Mouse (Mus musculus) liver, embryonic 14.5 days (tissue): ENCODE measurements around the gene Vnn3. TPM values are rescaled to one million over a fixed set of nuclear protein-coding genes. Genes with fewer than 3 reads are reported as not detected.
A peak's percentile ranks its signal among the peaks of the same experiment; 100 is the strongest.

ENCODE experiments used
- ATAC-seq: fragments of 200-750 bp; cut with Nextera tagmentation; 2 replicates; pipeline ENCODE4 v1.8.0; 2017; ENCODE audit warnings: moderate number of reproducible peaks, mild to moderate bottlenecking, moderate library complexity; ENCODE audit not compliant: insufficient read depth
- DNase-seq, 3 experiments: peaks; one replicate each; pipeline ENCODE4 v3.0.0-alpha.2; 2012 to 2013; ENCODE audit warnings: low read depth in 3 of 3, low spot score in 3 of 3
- H3K27ac ChIP-seq: fragments of 300-500 bp; sonication (generic); 2 replicates; pipeline ENCODE4 v1.5.1; 2014; ENCODE audit warnings: moderate library complexity, mild to moderate bottlenecking, control low read depth, inconsistent platforms
- H3K27me3 ChIP-seq: fragments of 300-500 bp; sonication (generic); 2 replicates; pipeline ENCODE4 v1.6.1; 2014; ENCODE audit warnings: mild to moderate bottlenecking, low read length, moderate library complexity; ENCODE audit not compliant: control insufficient read depth, insufficient read depth
- H3K36me3 ChIP-seq: fragments of 300-500 bp; sonication (generic); replicated peaks from 2 replicates; pipeline ENCODE4 v1.6.1; 2014; ENCODE audit warnings: low read depth; ENCODE audit not compliant: control insufficient read depth, insufficient read depth
- H3K4me1 ChIP-seq, 2 experiments: fragments of 200-500 bp in 1 of 2; fragments of 300-500 bp in 1 of 2; sonication (generic) in 1 of 2; replicated peaks; 2 replicates each; pipeline ENCODE4 v1.6.1; 2012 to 2014; ENCODE audit warnings: antibody characterized with exemption in 1 of 2, inconsistent platforms in 1 of 2, low read length in 1 of 2; ENCODE audit not compliant: control insufficient read depth in 2 of 2, insufficient read depth in 2 of 2
- H3K4me2 ChIP-seq: fragments of 300-500 bp; sonication (generic); 2 replicates; pipeline ENCODE4 v1.6.1; 2014; ENCODE audit warnings: low read depth, mild to moderate bottlenecking, control low read depth, moderate library complexity
- H3K4me3 ChIP-seq, 2 experiments: fragments of 200-500 bp in 1 of 2; fragments of 300-500 bp in 1 of 2; sonication (generic) in 1 of 2; 2 replicates each; pipeline ENCODE4 v1.5.1; 2012 to 2014; ENCODE audit warnings: low read depth in 2 of 2, low read length in 2 of 2, mild to moderate bottlenecking in 2 of 2, control low read depth in 1 of 2, inconsistent platforms in 1 of 2, moderate library complexity in 1 of 2; ENCODE audit not compliant: insufficient read depth in 1 of 2
- H3K9ac ChIP-seq: fragments of 300-500 bp; sonication (generic); replicated peaks from 2 replicates; pipeline ENCODE4 v1.6.1; 2014; ENCODE audit warnings: mild to moderate bottlenecking, control low read depth, moderate library complexity
- H3K9me3 ChIP-seq: fragments of 300-500 bp; sonication (generic); 2 replicates; pipeline ENCODE4 v1.6.1; 2016; ENCODE audit warnings: low read length, mixed read lengths; ENCODE audit not compliant: control insufficient read depth
- CTCF ChIP-seq: IDR thresholded peaks from 2 replicates; pipeline ENCODE4 v1.5.1; 2016; ENCODE audit warnings: antibody characterized with exemption, low read depth, control low read depth
- EP300 ChIP-seq: IDR thresholded peaks from 2 replicates; pipeline ENCODE4 v1.6.1; 2016; ENCODE audit warnings: antibody characterized with exemption, low read depth
- WGBS: fragments of 180-500 bp; shearing (Covaris S2); extraction: QIAGEN DNeasy Blood & Tissue Kit; methylation state at CpG from one replicate; pipeline ENCODE4 v1.1.7; 2014; ENCODE audit not compliant: insufficient replicate concordance; 5-methylcytosine and 5-hydroxymethylcytosine counted together
- polyA plus RNA-seq, 2 experiments: library from polyadenylated mRNA; depleted of rRNA in 1 of 2; stranded (reverse) in 1 of 2; unstranded in 1 of 2; fragments of >200 nt; fragmentation: Nextera tagmentation in 1 of 2; extraction: Ambion mirVana in 1 of 2; gene quantifications; 2 replicates each; pipeline versions ENCODE4 v1.2.1 to v1.2.3; 2012 to 2014

The Vnn3 gene
- polyA plus RNA-seq, 2 experiments: 0.59 to 1.1 TPM

- H3K4me1 ChIP-seq: no peaks in the 10 kb centered on the region
- no peak overlapping the region for H3K27ac ChIP-seq
- no peaks in the 10 kb centered on the region for H3K27me3 ChIP-seq
- H3K9me3 ChIP-seq: no peaks in the 10 kb centered on the region
- no peak for ATAC-seq
- DNase-seq: no peak
- no peak overlapping the region for H3K9ac ChIP-seq
- no peak overlapping the region for H3K4me2 ChIP-seq
- WGBS: 46% methylated on average over 2 of the region's 2 CpGs
- H3K4me3 ChIP-seq: no peak overlapping the region
- TF ChIP-seq CTCF (no peak), EP300 (no peak)
- H3K36me3 ChIP-seq: no peaks in the 10 kb centered on the region
Observed at GRCm38 (mm10) chr10:23852096-23852495, 834 bp downstream of the Vnn3 start.

- H3K27ac ChIP-seq: no peak overlapping the region
- WGBS: 48% methylated on average over 9 of the region's 9 CpGs
- no peaks in the 10 kb centered on the region for H3K9me3 ChIP-seq
- ATAC-seq (no peak), DNase-seq (no peak)
- H3K27me3 ChIP-seq: no peaks in the 10 kb centered on the region
- H3K4me2 ChIP-seq: no peak overlapping the region
- H3K4me3 ChIP-seq: no peak overlapping the region
- no peak overlapping the region for H3K9ac ChIP-seq
- TF ChIP-seq CTCF (no peak), EP300 (no peak)
- no peaks in the 10 kb centered on the region for H3K4me1 ChIP-seq
- H3K36me3 ChIP-seq: no peaks in the 10 kb centered on the region
Observed at GRCm38 (mm10) chr10:23864362-23865312, 13.4 kb downstream of the Vnn3 start.

DNA sequence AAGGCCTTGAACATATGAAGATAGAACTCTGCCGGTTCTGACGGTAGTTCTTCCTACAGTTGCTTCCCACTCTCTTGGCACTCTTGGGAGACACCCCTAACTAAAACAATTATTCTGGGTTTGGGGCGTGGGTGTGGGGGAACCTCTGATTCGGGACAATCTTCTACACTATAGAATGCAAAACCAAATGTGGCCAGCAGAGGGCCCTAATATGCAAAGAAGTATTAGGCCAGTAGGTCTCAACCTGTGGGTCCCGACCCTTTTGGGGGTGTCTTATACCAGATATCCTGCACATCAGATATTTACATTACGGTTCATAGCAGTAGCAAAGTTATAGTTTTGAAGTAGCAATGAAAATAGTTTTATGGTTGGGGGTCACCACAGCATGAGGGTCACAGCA, 29.4 kb downstream of the Vnn3 start:
- Histone ChIP-seq H3K27me3 (no peaks in the 10 kb centered on the region), H3K27ac (no peak overlapping the region), H3K9me3 (no peaks in the 10 kb centered on the region), H3K36me3 (no peaks in the 10 kb centered on the region), H3K4me1 (no peaks in the 10 kb centered on the region), H3K4me2 (no peak overlapping the region), H3K4me3 (no peak overlapping the region), H3K9ac (no peak overlapping the region)
- TF ChIP-seq CTCF: peak; percentile 39
- no peak for TF ChIP-seq EP300
- ATAC-seq (no peak), DNase-seq (no peak)
- 64% methylated on average over 6 of the region's 6 CpGs for WGBS

DNA sequence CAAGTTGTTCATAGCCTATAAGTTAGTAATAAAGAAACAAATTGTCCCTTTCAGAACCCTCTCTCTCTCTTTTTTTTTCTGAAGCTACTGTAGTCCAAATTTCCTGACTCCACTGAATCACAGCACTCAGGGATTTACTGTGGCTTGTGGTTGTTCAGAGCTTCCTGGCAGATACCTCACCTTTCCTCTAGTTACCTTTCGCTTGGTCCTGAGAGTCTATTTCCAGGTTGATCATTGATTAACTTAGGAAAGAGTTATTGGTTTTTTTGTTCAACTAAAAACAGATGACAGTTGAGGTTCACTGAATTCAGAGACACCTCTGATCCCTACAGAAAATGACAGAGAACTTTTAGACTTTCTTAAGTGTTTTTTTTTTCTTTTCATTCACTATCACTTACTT, 33.6 kb downstream of the Vnn3 start:
- DNase-seq (no peak), ATAC-seq (no peak)
- Histone ChIP-seq H3K27me3 (no peaks in the 10 kb centered on the region), H3K9me3 (no peaks in the 10 kb centered on the region), H3K9ac (no peak overlapping the region), H3K4me1 (no peaks in the 10 kb centered on the region), H3K27ac (no peak overlapping the region), H3K4me2 (no peak overlapping the region), H3K36me3 (no peaks in the 10 kb centered on the region), H3K4me3 (no peak overlapping the region)
- WGBS: 64% methylated on average over 1 of the region's 1 CpGs
- no peak for TF ChIP-seq CTCF
- TF ChIP-seq EP300: no peak

DNA sequence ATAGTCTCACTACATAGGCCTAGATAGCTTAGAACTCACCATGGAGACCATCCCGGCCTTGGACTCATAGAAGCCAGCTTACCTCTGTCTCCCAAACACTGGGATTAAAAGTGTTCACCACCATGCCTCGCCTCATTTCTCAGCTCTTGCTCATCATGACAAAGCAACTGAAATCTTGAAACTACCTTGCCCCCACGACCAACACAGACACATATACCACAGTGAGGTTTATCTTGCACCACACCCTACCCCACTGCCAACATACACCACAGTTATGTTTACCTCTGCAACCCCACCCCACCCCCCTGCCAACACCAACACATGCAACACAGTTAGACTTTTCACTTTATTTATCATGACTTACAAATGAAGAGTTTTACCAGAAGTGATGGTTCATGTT, 34.8 kb downstream of the Vnn3 start:
- Histone ChIP-seq H3K27me3 (no peaks in the 10 kb centered on the region), H3K4me1 (no peaks in the 10 kb centered on the region), H3K27ac (no peak overlapping the region), H3K4me2 (no peak overlapping the region), H3K4me3 (no peak overlapping the region), H3K9ac (no peak overlapping the region), H3K36me3 (no peaks in the 10 kb centered on the region), H3K9me3 (no peaks in the 10 kb centered on the region)
- no peak for ATAC-seq
- WGBS: 37% methylated on average over 3 of the region's 3 CpGs
- TF ChIP-seq EP300: no peak
- TF ChIP-seq CTCF: no peak
- no peak for DNase-seq
